Mouse (Mus musculus) embryonic facial prominence, embryonic 14.5 days (tissue): Measurements from ENCODE around the gene Suclg1. TPM values are rescaled to one million over a fixed set of nuclear protein-coding genes. Genes with fewer than 3 reads are reported as not detected.
A peak's percentile ranks its signal among the peaks of the same experiment; 100 is the strongest.

ENCODE experiments used
- ATAC-seq: fragments of 200-750 bp; cut with Nextera tagmentation; 2 replicates; pipeline ENCODE4 v1.8.0; 2017; ENCODE audit warnings: low read depth, moderate number of reproducible peaks, moderate TSS enrichment
- DNase-seq: peaks from one replicate; pipeline ENCODE4 v3.0.0-alpha.2; 2015; ENCODE audit warnings: low spot score
- H3K27ac ChIP-seq: fragments of 300-500 bp; sonication (generic); replicated peaks from 2 replicates; pipeline ENCODE4 v1.5.1; 2014; ENCODE audit warnings: low read depth, mild to moderate bottlenecking, low read length, moderate library complexity
- H3K27me3 ChIP-seq: fragments of 300-500 bp; sonication (generic); replicated peaks from 2 replicates; pipeline ENCODE4 v1.6.1; 2014; ENCODE audit warnings: low read length; ENCODE audit not compliant: control insufficient read depth, insufficient read depth
- H3K36me3 ChIP-seq: fragments of 300-500 bp; sonication (generic); 2 replicates; pipeline ENCODE4 v1.6.1; 2014; ENCODE audit warnings: low read length, mixed read lengths; ENCODE audit not compliant: control insufficient read depth, insufficient read depth
- H3K4me1 ChIP-seq: fragments of 300-500 bp; sonication (generic); 2 replicates; pipeline ENCODE4 v1.6.1; 2014; ENCODE audit warnings: antibody characterized with exemption, low read length; ENCODE audit not compliant: control insufficient read depth, insufficient read depth
- H3K4me2 ChIP-seq: fragments of 300-500 bp; sonication (generic); 2 replicates; pipeline ENCODE4 v1.6.1; 2014; ENCODE audit warnings: low read depth, mild to moderate bottlenecking, low read length, moderate library complexity, mixed read lengths
- H3K4me3 ChIP-seq: fragments of 300-500 bp; sonication (generic); 2 replicates; pipeline ENCODE4 v1.5.1; 2014; ENCODE audit warnings: low read depth, mild to moderate bottlenecking, low read length
- H3K9ac ChIP-seq: fragments of 300-500 bp; sonication (generic); 2 replicates; pipeline ENCODE4 v1.6.1; 2014; ENCODE audit warnings: low read depth, mild to moderate bottlenecking, low read length, moderate library complexity, mixed read lengths
- H3K9me3 ChIP-seq: fragments of 300-500 bp; sonication (generic); 2 replicates; pipeline ENCODE4 v1.6.1; 2016; ENCODE audit warnings: low read length; ENCODE audit not compliant: control insufficient read depth
- WGBS: fragments of 180-500 bp; shearing (Covaris S2); extraction: QIAGEN DNeasy Blood & Tissue Kit; methylation state at CpG from one replicate; pipeline ENCODE4 v1.1.7; 2014; 5-methylcytosine and 5-hydroxymethylcytosine counted together
- polyA plus RNA-seq: library from polyadenylated mRNA; unstranded; fragments of >200 nt; fragmentation: Nextera tagmentation; extraction: Ambion mirVana; gene quantifications from 2 replicates; pipeline ENCODE4 v1.2.1, GENCODE M21; 2014

Suclg1 gene
- polyA plus RNA-seq, 1 experiment from 2014 or later, result 167 TPM

- no peaks in the 10 kb centered on the region for H3K4me1 ChIP-seq
- H3K27ac ChIP-seq, result no peak overlapping the region
- no peak for ATAC-seq
- no peak overlapping the region for H3K4me2 ChIP-seq
- no peaks in the 10 kb centered on the region for H3K27me3 ChIP-seq
- H3K9ac ChIP-seq, result no peak overlapping the region
- H3K9me3 ChIP-seq, result no peaks in the 10 kb centered on the region
- 69% methylated on average over 8 of the region's 8 CpGs for WGBS
- H3K4me3 ChIP-seq, result no peak overlapping the region
- peaks cover 42% of the 10 kb centered on the region for H3K36me3 ChIP-seq
- DNase-seq, result no peak
Measured at GRCm38 (mm10) chr6:73279681-73280080, 31.5 kb downstream of the Suclg1 start.

DNA sequence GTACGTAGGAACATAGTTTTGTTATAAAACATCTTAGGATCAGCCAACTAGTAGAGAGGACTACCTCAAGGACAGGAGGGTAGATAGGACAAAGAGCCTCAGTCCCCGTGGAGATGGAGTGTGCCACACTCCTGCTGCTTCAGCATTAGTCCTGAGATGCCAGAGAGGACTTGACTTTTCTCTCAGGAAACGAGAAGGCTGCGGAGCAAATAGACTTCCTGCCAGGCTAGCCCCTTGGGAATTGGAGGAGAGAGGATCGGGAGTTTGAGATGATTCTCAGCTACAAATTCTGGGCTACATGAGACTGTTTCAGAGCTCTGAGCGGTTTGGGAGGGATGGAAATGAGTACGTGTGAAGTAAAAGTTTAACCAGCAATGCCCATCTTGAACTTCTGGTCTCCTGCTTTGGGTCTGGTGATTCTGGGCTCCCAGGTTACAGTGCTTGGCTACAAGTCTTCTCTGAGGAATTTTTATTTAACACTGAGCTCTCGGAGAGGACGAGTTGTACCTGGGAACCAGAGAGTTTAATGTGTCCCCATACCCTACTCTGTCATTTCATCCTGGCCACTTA, 32.4 kb downstream of the Suclg1 start:
- Histone ChIP-seq H3K9ac (no peak overlapping the region), H3K4me3 (no peak overlapping the region), H3K36me3 (peaks cover 32% of the 10 kb centered on the region), H3K9me3 (no peaks in the 10 kb centered on the region), H3K4me2 (no peak overlapping the region), H3K4me1 (no peaks in the 10 kb centered on the region), H3K27ac (no peak overlapping the region), H3K27me3 (no peaks in the 10 kb centered on the region)
- DNase-seq (no peak), ATAC-seq (no peak)
- WGBS, result 70% methylated on average over 9 of the region's 9 CpGs

- 95% methylated on average over 2 of the region's 2 CpGs for WGBS
- Histone ChIP-seq H3K9me3 (no peaks in the 10 kb centered on the region), H3K4me3 (no peak overlapping the region), H3K4me1 (no peaks in the 10 kb centered on the region), H3K27me3 (no peaks in the 10 kb centered on the region), H3K9ac (no peak overlapping the region), H3K36me3 (no peaks in the 10 kb centered on the region), H3K27ac (no peak overlapping the region), H3K4me2 (no peak overlapping the region)
- DNase-seq (no peak), ATAC-seq (no peak)
Measured at GRCm38 (mm10) chr6:73286326-73286725, 38.1 kb downstream of the Suclg1 start.

DNA sequence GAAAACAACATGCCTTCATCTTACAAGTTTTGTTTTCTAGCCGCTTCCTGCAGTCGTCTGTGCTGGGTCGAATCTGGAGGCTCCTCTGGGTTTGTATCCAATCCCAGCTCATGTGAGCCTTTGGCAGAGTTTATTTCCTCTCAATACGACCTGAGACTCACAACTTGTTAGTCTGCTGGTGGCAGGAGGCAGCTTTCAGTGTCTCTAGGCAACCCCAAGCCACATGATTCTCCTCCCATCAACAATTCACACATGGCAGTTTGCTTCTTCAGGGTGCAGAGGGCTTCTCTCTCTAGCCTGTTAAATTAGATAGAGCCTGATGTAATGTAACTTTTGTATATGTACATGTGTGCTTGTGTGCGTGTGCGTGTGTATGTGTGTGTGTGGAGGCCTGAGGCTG, 58.7 kb downstream of the Suclg1 start:
- Histone ChIP-seq H3K4me1 (no peaks in the 10 kb centered on the region), H3K9ac (no peak overlapping the region), H3K4me3 (no peak overlapping the region), H3K36me3 (no peaks in the 10 kb centered on the region), H3K27me3 (no peaks in the 10 kb centered on the region), H3K27ac (no peak overlapping the region), H3K4me2 (no peak overlapping the region), H3K9me3 (no peaks in the 10 kb centered on the region)
- DNase-seq (no peak), ATAC-seq (no peak)
- 58% methylated on average over 6 of the region's 6 CpGs for WGBS

- H3K27me3 ChIP-seq, result no peaks in the 10 kb centered on the region
- DNase-seq (no peak), ATAC-seq (no peak)
- H3K9ac ChIP-seq, result no peak overlapping the region
- no peak overlapping the region for H3K27ac ChIP-seq
- no peaks in the 10 kb centered on the region for H3K36me3 ChIP-seq
- no peaks in the 10 kb centered on the region for H3K4me1 ChIP-seq
- no peak overlapping the region for H3K4me2 ChIP-seq
- 78% methylated on average over 10 of the region's 10 CpGs for WGBS
- no peak overlapping the region for H3K4me3 ChIP-seq
- H3K9me3 ChIP-seq, result no peaks in the 10 kb centered on the region
Measured at GRCm38 (mm10) chr6:73308685-73309520, 60.7 kb downstream of the Suclg1 start.

- no peak overlapping the region for H3K9ac ChIP-seq
- H3K9me3 ChIP-seq, result no peaks in the 10 kb centered on the region
- H3K4me3 ChIP-seq, result no peak overlapping the region
- no peak for ATAC-seq
- no peak overlapping the region for H3K4me2 ChIP-seq
- H3K27ac ChIP-seq, result no peak overlapping the region
- no peaks in the 10 kb centered on the region for H3K27me3 ChIP-seq
- no peaks in the 10 kb centered on the region for H3K4me1 ChIP-seq
- H3K36me3 ChIP-seq, result no peaks in the 10 kb centered on the region
- WGBS, result 73% methylated on average over 6 of the region's 6 CpGs
- DNase-seq, result no peak
Measured at GRCm38 (mm10) chr6:73311335-73311734, 63.2 kb downstream of the Suclg1 start.

GRCm38 (mm10) chr6:73311786-73312185, 63.6 kb downstream of the Suclg1 start:
- WGBS, result 86% methylated on average over 7 of the region's 7 CpGs
- Histone ChIP-seq H3K4me3 (no peak overlapping the region), H3K27me3 (no peaks in the 10 kb centered on the region), H3K4me2 (no peak overlapping the region), H3K36me3 (no peaks in the 10 kb centered on the region), H3K4me1 (no peaks in the 10 kb centered on the region), H3K9ac (no peak overlapping the region), H3K9me3 (no peaks in the 10 kb centered on the region), H3K27ac (no peak overlapping the region)
- no peak for DNase-seq
- no peak for ATAC-seq

DNA sequence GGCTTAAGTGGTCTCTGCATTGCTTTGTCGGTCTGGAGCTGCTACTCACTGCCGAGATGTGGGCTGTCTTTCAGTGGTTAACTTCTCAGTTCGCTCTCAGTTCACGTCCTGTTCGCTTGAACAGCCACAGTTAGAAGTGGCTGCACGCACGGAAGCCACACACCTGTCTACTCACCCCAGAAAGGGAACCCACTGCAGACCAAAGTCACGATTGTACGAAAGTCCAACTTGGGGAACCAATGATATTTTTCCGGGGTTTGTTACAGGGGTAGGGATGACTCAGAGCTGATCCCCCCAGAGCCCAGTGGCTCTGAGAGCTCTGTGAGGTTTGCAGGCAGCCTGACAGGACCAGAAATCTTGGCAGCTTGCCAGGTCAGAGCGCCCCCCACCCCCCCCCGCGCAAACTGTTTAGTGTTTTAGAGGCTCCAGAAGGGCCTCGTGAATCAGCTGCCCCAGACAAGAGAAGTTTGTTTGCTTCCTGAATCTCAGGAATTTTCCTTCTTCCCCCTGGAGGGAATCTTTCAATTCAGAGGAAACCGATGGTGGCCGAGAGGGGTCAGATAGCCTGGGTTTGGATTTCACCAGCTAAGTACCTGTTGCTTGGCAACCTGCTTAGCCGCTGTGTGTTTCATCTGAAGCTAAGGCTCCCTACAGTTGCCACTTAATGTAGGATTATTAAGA, 66.9 kb downstream of the Suclg1 start:
- H3K9me3 ChIP-seq, result no peaks in the 10 kb centered on the region
- H3K27ac ChIP-seq, result peak overlapping the region; percentile 55; the same call in 1 of the 2 replicates
- H3K4me2 ChIP-seq, result peak overlapping the region; percentile 75
- no peaks in the 10 kb centered on the region for H3K4me1 ChIP-seq
- H3K4me3 ChIP-seq, result peak overlapping the region; percentile 48
- no peaks in the 10 kb centered on the region for H3K27me3 ChIP-seq
- DNase-seq (peak; percentile 95), ATAC-seq (peak; percentile 89)
- no peaks in the 10 kb centered on the region for H3K36me3 ChIP-seq
- under 1% methylated on average over 17 of the region's 17 CpGs for WGBS
- peak overlapping the region; percentile 62 for H3K9ac ChIP-seq
